ENCODE assay signal across 12 mouse cellular contexts in genomic region chr7:29257368-29257767, GRCm38 (mm10). TPM values are rescaled to one million over a fixed set of nuclear protein-coding genes. Genes with fewer than 3 reads are reported as not detected.
DNase-seq lines count a peak whose midpoint lies in the region; ATAC-seq and TF ChIP-seq lines count a peak whose summit lies in the region.
"Had no signal": no experiment of that assay in that cellular context is flagged by ENCODE, and none has a peak within 500 bp of the region (broad histone marks: within the 10 kb centered on the region; RNA-seq: fewer than 3 reads in every experiment).

No protein-coding gene starts in this region.

- no peak overlapping the region for H3K4me2 ChIP-seq in heart, embryonic 12.5 days
- H3K4me2 ChIP-seq in liver, postnatal 0 days (ENCODE audit: low read depth, low read length), result no peak overlapping the region

- no peak overlapping the region for H3K9ac ChIP-seq in heart, embryonic 12.5 days
- H3K9ac ChIP-seq in liver, postnatal 0 days (replicated peaks), result no peak overlapping the region

- 89% methylated on average over 1 of the region's 1 CpGs for WGBS in heart, embryonic 12.5 days
- 73% methylated on average over 1 of the region's 1 CpGs for WGBS in liver, postnatal 0 days (ENCODE audit: insufficient replicate concordance)

- no peaks in the 10 kb centered on the region for H3K27me3 ChIP-seq in heart, embryonic 12.5 days (replicated peaks)
- H3K27me3 ChIP-seq in liver, postnatal 0 days (ENCODE audit: insufficient read depth, low read length), result no peaks in the 10 kb centered on the region

- H3K27ac ChIP-seq in heart, embryonic 12.5 days (ENCODE audit: poor library complexity, severe bottlenecking), result no peak overlapping the region
- no peak overlapping the region for H3K27ac ChIP-seq in liver, postnatal 0 days (ENCODE audit: low read depth)
- H3K27ac ChIP-seq: heart, adult 2 months; hindbrain, postnatal 0 days had no signal

- no peak for TF ChIP-seq EP300 in liver, postnatal 0 days (IDR thresholded peaks at IDR 0.05; ENCODE audit: low read depth)

- peaks cover 3% of the 10 kb centered on the region; the same call in 1 of the 2 replicates for H3K36me3 ChIP-seq in heart, embryonic 12.5 days
- peaks cover 15% of the 10 kb centered on the region; the same call in 1 of the 2 replicates for H3K36me3 ChIP-seq in liver, postnatal 0 days (replicated peaks; ENCODE audit: insufficient read depth, low read length)

- ATAC-seq in heart, embryonic 12.5 days (ENCODE audit: insufficient number of reproducible peaks, low FRiP score), result no peak
- no peak for ATAC-seq in liver, postnatal 0 days
- ATAC-seq: hindbrain, postnatal 0 days had no signal

- DNase-seq in heart, adult 11 months, result peak; percentile 85
- peak; percentile 50 for DNase-seq in ovary, postnatal 36 days (ENCODE audit: low spot score)
- no peak for DNase-seq in ovary, postnatal 14 days (ENCODE audit: low spot score)
- DNase-seq in kidney, postnatal 25 days, result peak; percentile 85 to 92
- peak; percentile 80 to 87 for DNase-seq in lung, postnatal 4 days
- DNase-seq in liver, postnatal 0 days, result no peak
- no peak for DNase-seq in frontal cortex, postnatal 10 days (ENCODE audit: low spot score in 2 of 2)
- DNase-seq: adrenal gland, adult 8-10 months; heart, adult 2 months; thymus, postnatal 25 days had no signal

- H3K4me1 ChIP-seq in heart, embryonic 12.5 days (replicated peaks), result peaks cover 44% of the 10 kb centered on the region
- H3K4me1 ChIP-seq in liver, postnatal 0 days (ENCODE audit: insufficient read depth), result peaks cover 10% of the 10 kb centered on the region

- H3K4me3 ChIP-seq in heart, embryonic 12.5 days, result no peak overlapping the region
- H3K4me3 ChIP-seq in liver, postnatal 0 days (ENCODE audit: low read depth, low read length), result no peak overlapping the region
- H3K4me3 ChIP-seq: heart, adult 2 months had no signal

- TF ChIP-seq CTCF in liver, postnatal 0 days (IDR thresholded peaks at IDR 0.05; ENCODE audit: low read depth), result no peak

- H3K9me3 ChIP-seq in heart, embryonic 12.5 days (replicated peaks), result no peaks in the 10 kb centered on the region
- no peaks in the 10 kb centered on the region for H3K9me3 ChIP-seq in liver, postnatal 0 days (ENCODE audit: low read length)

RNA-seq across cellular contexts. Expression of gene 2200002D01Rik, which starts 9.1 kb away (rescaled TPM):
- polyA plus RNA-seq in heart, embryonic 12.5 days (2016; fragmentation: Nextera tagmentation; extraction: Ambion mirVana), result 9.2 and 11.7 TPM in 2 replicates
- polyA plus RNA-seq in liver, postnatal 0 days (2015; fragmentation: Nextera tagmentation; extraction: Ambion mirVana), result 1.9 and 3.3 TPM in 2 replicates

RNA-seq across cellular contexts. Expression of gene Yif1b, which starts 19.2 kb away (rescaled TPM):
- polyA plus RNA-seq in heart, embryonic 12.5 days (2016; fragmentation: Nextera tagmentation; extraction: Ambion mirVana), result 99.4 and 104 TPM in 2 replicates
- 45.0 and 46.8 TPM in 2 replicates for polyA plus RNA-seq in liver, postnatal 0 days (2015; fragmentation: Nextera tagmentation; extraction: Ambion mirVana)

RNA-seq across cellular contexts. Expression of gene Spint2, which starts 24.3 kb away (rescaled TPM):
- 87.7 and 90.4 TPM in 2 replicates for polyA plus RNA-seq in heart, embryonic 12.5 days (2016; fragmentation: Nextera tagmentation; extraction: Ambion mirVana)
- 84.8 and 94.7 TPM in 2 replicates for polyA plus RNA-seq in liver, postnatal 0 days (2015; fragmentation: Nextera tagmentation; extraction: Ambion mirVana)

RNA-seq across cellular contexts. Expression of gene Kcnk6, which starts 25.1 kb away (rescaled TPM):
- polyA plus RNA-seq in heart, embryonic 12.5 days (2016; fragmentation: Nextera tagmentation; extraction: Ambion mirVana), result 3.4 and 4.3 TPM in 2 replicates
- polyA plus RNA-seq in liver, postnatal 0 days (2015; fragmentation: Nextera tagmentation; extraction: Ambion mirVana), result 0.90 and 1.4 TPM in 2 replicates

RNA-seq across cellular contexts. Expression of gene Ppp1r14a, which starts 31.7 kb away (rescaled TPM):
- 13.2 and 13.9 TPM in 2 replicates for polyA plus RNA-seq in heart, embryonic 12.5 days (2016; fragmentation: Nextera tagmentation; extraction: Ambion mirVana)
- 5.5 and 5.8 TPM in 2 replicates for polyA plus RNA-seq in liver, postnatal 0 days (2015; fragmentation: Nextera tagmentation; extraction: Ambion mirVana)

Comparison
In these comparisons a context has a peak if more than half of its experiments do, and no peak if none do; other contexts are left out.
1. DNase-seq: peak in heart, adult 11 months (single experiment), ovary, postnatal 36 days (single experiment), kidney, postnatal 25 days (2 of 2) and lung, postnatal 4 days (2 of 2); none in ovary, postnatal 14 days (single experiment), liver, postnatal 0 days (single experiment) and frontal cortex, postnatal 10 days (0 of 2).